Mouse (Mus musculus) liver, postnatal 0 days (tissue): ENCODE data around the gene Uhrf1bp1. TPM values are rescaled to one million over a fixed set of nuclear protein-coding genes. Genes with fewer than 3 reads are reported as not detected.
A peak's percentile ranks its signal among the peaks of the same experiment; 100 is the strongest.
"Not testable (repeated sequence)": the region's sequence is repeated elsewhere in the genome, so short reads cannot be mapped to it uniquely, and the experiment has no call there.

Source experiments
- ATAC-seq: fragments of 200-750 bp; cut with Nextera tagmentation; 2 replicates; pipeline ENCODE4 v1.8.0; 2017; ENCODE audit warnings: mild to moderate bottlenecking, moderate library complexity
- DNase-seq: peaks from one replicate; pipeline ENCODE4 v3.0.0-alpha.2; 2016
- H3K27ac ChIP-seq: fragments of 300-500 bp; sonication (generic); 2 replicates; pipeline ENCODE4 v1.5.1; 2014; ENCODE audit warnings: antibody characterized with exemption, moderate library complexity, mild to moderate bottlenecking, low read depth
- H3K27me3 ChIP-seq: fragments of 300-500 bp; sonication (generic); 2 replicates; pipeline ENCODE4 v1.6.1; 2014; ENCODE audit warnings: low read length, control low read depth, mixed read lengths; ENCODE audit not compliant: insufficient read depth
- H3K36me3 ChIP-seq: fragments of 300-500 bp; sonication (generic); replicated peaks from 2 replicates; pipeline ENCODE4 v1.6.1; 2014; ENCODE audit warnings: mild to moderate bottlenecking, control low read depth, low read length, moderate library complexity, mixed read lengths; ENCODE audit not compliant: insufficient read depth
- H3K4me1 ChIP-seq: fragments of 300-500 bp; sonication (generic); 2 replicates; pipeline ENCODE4 v1.6.1; 2014; ENCODE audit warnings: antibody characterized with exemption, mild to moderate bottlenecking, control low read depth; ENCODE audit not compliant: insufficient read depth
- H3K4me2 ChIP-seq: fragments of 300-500 bp; sonication (generic); 2 replicates; pipeline ENCODE4 v1.6.1; 2014; ENCODE audit warnings: low read depth, mild to moderate bottlenecking, low read length, moderate library complexity, mixed read lengths
- H3K4me3 ChIP-seq: fragments of 300-500 bp; sonication (generic); 2 replicates; pipeline ENCODE4 v1.5.1; 2014; ENCODE audit warnings: low read depth, low read length
- H3K9ac ChIP-seq: fragments of 300-500 bp; sonication (generic); replicated peaks from 2 replicates; pipeline ENCODE4 v1.6.1; 2014; ENCODE audit warnings: mild to moderate bottlenecking, moderate library complexity
- H3K9me3 ChIP-seq: fragments of 300-500 bp; sonication (generic); 2 replicates; pipeline ENCODE4 v1.6.1; 2016; ENCODE audit warnings: mild to moderate bottlenecking, control low read depth, low read length, mixed read lengths
- CTCF ChIP-seq: sonication (generic); IDR thresholded peaks from 2 replicates; pipeline ENCODE4 v1.5.1; 2016; ENCODE audit warnings: antibody characterized with exemption, low read depth
- EP300 ChIP-seq: IDR thresholded peaks from 2 replicates; pipeline ENCODE4 v1.6.1; 2016; ENCODE audit warnings: antibody characterized with exemption, low read depth, mild to moderate bottlenecking
- WGBS: fragments of 180-500 bp; shearing (Covaris S2); extraction: QIAGEN DNeasy Blood & Tissue Kit; methylation state at CpG from one replicate; pipeline ENCODE4 v1.1.7; 2014; ENCODE audit not compliant: insufficient replicate concordance; 5-methylcytosine and 5-hydroxymethylcytosine counted together
- polyA plus RNA-seq: library from polyadenylated mRNA; unstranded; fragments of >200 nt; fragmentation: Nextera tagmentation; extraction: Ambion mirVana; gene quantifications from 2 replicates; pipeline ENCODE4 v1.2.1, GENCODE M21; 2015

The Uhrf1bp1 gene
- polyA plus RNA-seq, 1 experiment from 2014 or later = 2.2 TPM

GRCm38 (mm10) chr17:27824941-27825340 is 31.3 kb upstream of the Uhrf1bp1 start:
- no peak for ATAC-seq
- Histone ChIP-seq H3K4me3 (peak overlapping the region; percentile 0; the same call in 1 of the 2 replicates), H3K4me1 (peaks cover 37% of the 10 kb centered on the region), H3K27ac (peak overlapping the region; percentile 84), H3K36me3 (no peaks in the 10 kb centered on the region), H3K27me3 (no peaks in the 10 kb centered on the region), H3K4me2 (peak overlapping the region; percentile 63), H3K9ac (0 out of 2 replicates have a peak overlapping the region, but pooled peaks have one; percentile 28), H3K9me3 (no peaks in the 10 kb centered on the region)
- peak; percentile 33 for DNase-seq
- TF ChIP-seq EP300 (no peak), CTCF (no peak)
- WGBS = 18% methylated on average over 1 of the region's 1 CpGs

DNA sequence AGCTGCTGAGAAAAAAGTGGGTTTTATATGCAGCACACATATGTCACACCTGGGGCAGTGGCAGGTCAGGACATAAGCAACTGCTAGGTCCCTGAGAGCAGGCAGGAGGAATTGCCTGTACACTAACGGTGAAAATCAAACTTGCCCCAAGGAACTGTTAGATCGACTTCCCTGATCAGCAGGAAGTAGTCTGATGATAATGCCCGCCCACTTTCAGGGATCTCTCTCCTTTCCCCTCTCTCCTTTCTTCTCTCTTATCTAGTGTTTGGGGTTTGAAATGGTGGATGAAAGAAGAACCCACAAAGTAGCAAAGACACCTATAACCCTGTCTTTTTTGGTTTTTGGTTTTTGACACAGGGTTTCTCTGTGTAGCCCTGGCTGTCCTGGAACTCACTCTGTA is 30.7 kb upstream of the Uhrf1bp1 start:
- Histone ChIP-seq H3K9me3 (no peaks in the 10 kb centered on the region), H3K4me2 (peak overlapping the region; percentile 63), H3K9ac (0 out of 2 replicates have a peak overlapping the region, but pooled peaks have one; percentile 28), H3K4me3 (peak overlapping the region; percentile 40), H3K27ac (peak overlapping the region; percentile 84), H3K4me1 (peaks cover 37% of the 10 kb centered on the region), H3K27me3 (no peaks in the 10 kb centered on the region), H3K36me3 (no peaks in the 10 kb centered on the region)
- no peak for ATAC-seq
- no peak for DNase-seq
- TF ChIP-seq EP300 = no peak
- no peak for TF ChIP-seq CTCF
- 8% methylated on average over 3 of the region's 3 CpGs for WGBS

DNA sequence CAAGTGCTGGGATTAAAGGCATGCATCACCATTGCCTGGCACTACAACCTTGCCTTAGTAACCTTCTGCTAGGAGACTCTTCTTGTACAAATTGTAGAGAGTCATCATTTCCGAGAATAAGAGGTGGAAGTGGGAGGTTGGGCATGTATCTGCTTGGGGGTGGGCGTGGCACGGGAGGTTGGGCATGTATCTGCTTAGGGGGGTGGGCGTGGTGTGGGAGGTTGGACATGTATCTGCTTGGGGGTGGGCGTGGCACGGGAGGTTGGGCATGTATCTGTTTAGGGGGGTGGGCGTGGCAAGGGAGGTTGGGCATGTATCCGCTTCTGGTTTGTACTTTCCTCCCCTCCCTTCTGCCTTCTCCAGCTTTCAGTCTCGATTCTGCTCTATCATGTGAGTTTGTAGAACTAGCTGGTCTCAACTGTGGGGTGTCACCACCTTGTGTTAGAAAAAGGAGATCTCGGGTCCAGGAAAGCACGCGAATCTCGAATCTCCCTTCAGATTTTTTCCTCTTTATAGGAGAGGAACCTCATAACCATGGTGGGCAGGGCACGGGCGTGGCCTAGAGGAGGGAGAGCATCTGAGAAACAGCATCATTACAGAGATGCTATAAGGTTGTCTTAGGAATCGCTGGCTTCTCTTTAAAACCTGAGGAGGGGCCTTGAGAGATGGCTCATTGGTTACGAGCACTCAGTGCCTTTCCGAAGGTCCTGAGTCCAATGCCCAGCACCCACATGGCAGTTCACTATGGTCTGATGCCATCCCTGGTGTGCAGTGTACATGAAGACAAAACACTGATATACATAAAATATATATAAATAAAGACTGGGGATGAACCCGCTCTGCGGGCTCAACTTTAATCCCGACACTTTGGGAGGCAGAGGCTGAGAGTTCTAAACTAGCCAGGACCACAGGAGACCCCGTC is 30.0 kb upstream of the Uhrf1bp1 start:
- WGBS = 3% methylated on average over 22 of the region's 22 CpGs
- Histone ChIP-seq H3K9ac (peak overlapping the region; percentile 5), H3K9me3 (no peaks in the 10 kb centered on the region), H3K4me1 (peaks cover 32% of the 10 kb centered on the region), H3K36me3 (no peaks in the 10 kb centered on the region), H3K27ac (peak overlapping the region; percentile 84), H3K27me3 (no peaks in the 10 kb centered on the region), H3K4me2 (peak overlapping the region; percentile 63), H3K4me3 (peak overlapping the region; percentile 40)
- peak; percentile 78 for ATAC-seq
- TF ChIP-seq CTCF (peak; percentile 38; the same call in 1 of the 2 replicates), EP300 (no peak; the same call in 1 of the 2 replicates)
- DNase-seq = peak; percentile 92

DNA sequence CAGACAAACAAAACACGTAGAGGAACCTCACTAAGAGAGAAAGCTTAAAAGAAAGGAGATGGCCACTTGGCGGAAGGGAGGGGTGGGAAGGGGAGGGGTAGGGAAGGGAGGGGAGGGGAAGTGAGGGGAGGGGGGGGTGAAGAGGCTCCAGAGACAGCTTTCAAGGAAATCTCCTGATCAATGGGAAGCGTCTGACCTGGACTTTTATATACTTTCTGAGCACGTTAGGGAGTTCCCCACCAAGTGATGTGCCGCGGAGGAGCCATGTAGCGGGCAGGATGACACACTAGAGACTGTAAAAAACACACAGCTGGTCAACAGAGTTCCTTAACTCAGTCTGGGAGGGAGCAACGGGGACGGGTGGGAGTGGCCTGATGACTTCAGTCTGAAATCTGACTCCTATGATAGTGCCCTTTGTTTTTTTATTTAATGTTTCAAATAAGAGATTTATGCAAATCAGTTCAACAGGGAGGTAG is 29.3 kb upstream of the Uhrf1bp1 start:
- peak; percentile 33 for DNase-seq
- H3K36me3 ChIP-seq = no peaks in the 10 kb centered on the region
- ATAC-seq = no peak
- H3K4me1 ChIP-seq = peaks cover 25% of the 10 kb centered on the region
- peak overlapping the region; percentile 40 for H3K4me3 ChIP-seq
- 7% methylated on average over 9 of the region's 9 CpGs for WGBS
- TF ChIP-seq CTCF (no peak), EP300 (no peak)
- H3K4me2 ChIP-seq = peak overlapping the region; percentile 63
- H3K27me3 ChIP-seq = no peaks in the 10 kb centered on the region
- no peaks in the 10 kb centered on the region for H3K9me3 ChIP-seq
- peak overlapping the region; percentile 84 for H3K27ac ChIP-seq
- H3K9ac ChIP-seq = 0 out of 2 replicates have a peak overlapping the region, but pooled peaks have one; percentile 18

GRCm38 (mm10) chr17:27827511-27827910 is 28.7 kb upstream of the Uhrf1bp1 start:
- H3K9me3 ChIP-seq = no peaks in the 10 kb centered on the region
- DNase-seq (no peak), ATAC-seq (no peak)
- no peak overlapping the region for H3K4me3 ChIP-seq
- H3K9ac ChIP-seq = no peak overlapping the region
- 59% methylated on average over 6 of the region's 6 CpGs for WGBS
- TF ChIP-seq CTCF (no peak), EP300 (no peak)
- H3K4me2 ChIP-seq = no peak overlapping the region
- peaks cover 20% of the 10 kb centered on the region for H3K4me1 ChIP-seq
- no peaks in the 10 kb centered on the region for H3K36me3 ChIP-seq
- no peaks in the 10 kb centered on the region for H3K27me3 ChIP-seq
- H3K27ac ChIP-seq = no peak overlapping the region

DNA sequence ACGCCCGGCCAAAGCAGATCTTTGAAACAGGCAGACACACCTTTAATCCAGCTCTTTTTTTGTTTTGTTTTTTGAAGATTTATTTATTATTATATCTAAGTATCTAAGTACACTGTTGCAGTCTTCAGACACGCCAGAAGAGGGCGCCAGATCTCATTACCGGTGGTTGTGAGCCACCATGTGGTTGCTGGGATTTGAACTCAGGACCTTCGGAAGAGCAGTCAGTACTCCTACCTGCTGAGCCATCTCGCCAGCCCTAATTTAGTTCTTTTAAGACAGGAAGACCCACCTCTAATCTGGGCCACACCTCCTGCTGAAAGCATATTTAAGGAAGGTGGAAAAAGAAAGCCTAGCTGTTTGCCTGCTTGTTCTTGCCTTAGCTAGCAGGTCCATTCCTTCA is 25.8 kb upstream of the Uhrf1bp1 start:
- ATAC-seq (no peak), DNase-seq (peak; percentile 50)
- TF ChIP-seq CTCF (peak; percentile 62), EP300 (no peak)
- Histone ChIP-seq H3K9ac (no peak overlapping the region), H3K4me2 (no peak overlapping the region), H3K36me3 (no peaks in the 10 kb centered on the region), H3K27ac (no peak overlapping the region), H3K27me3 (no peaks in the 10 kb centered on the region), H3K4me1 (peaks cover 11% of the 10 kb centered on the region), H3K4me3 (no peak overlapping the region), H3K9me3 (no peaks in the 10 kb centered on the region)
- 60% methylated on average over 7 of the region's 7 CpGs for WGBS

GRCm38 (mm10) chr17:27837850-27838249 is 18.4 kb upstream of the Uhrf1bp1 start, which contains the start of gene Snrpc:
Snrpc (plus strand) TSS chr17:27838150.
- H3K9me3 ChIP-seq, H3K36me3 ChIP-seq, H3K27me3 ChIP-seq, H3K4me3 ChIP-seq, H3K9ac ChIP-seq, DNase-seq, ATAC-seq: not testable (repeated sequence)
- 73% methylated on average over 3 of the region's 4 CpGs for WGBS
- Histone ChIP-seq H3K27ac (peak within 1 kb of the TSS; percentile 84), H3K4me2 (peak within 1 kb of the TSS; percentile 78; the same call in 1 of the 2 replicates), H3K4me1 (peaks cover 16% of the 10 kb centered on the region; the same call in 1 of the 2 replicates)
